Mouse (Mus musculus): ENCODE results near the gene Erich6b.

The Erich6b gene

GRCm38 (mm10) chr14:75708986-75709385, 66.9 kb downstream of the Erich6b start:
- DNase-seq: peak; percentile 31 to 71

GRCm38 (mm10) chr14:75711731-75712130, 69.7 kb downstream of the Erich6b start:
- no peak for DNase-seq

GRCm38 (mm10) chr14:75712687-75713086, 70.6 kb downstream of the Erich6b start:
- no peak for DNase-seq

- DNase-seq: no peak
Measured at GRCm38 (mm10) chr14:75713661-75714060, 71.6 kb downstream of the Erich6b start.

- no peak for DNase-seq
Measured at GRCm38 (mm10) chr14:75716410-75716809, 74.4 kb downstream of the Erich6b start.
